Mouse (Mus musculus) monocyte, adult 5-6 weeks (primary cell): ENCODE results near the gene Spats2l. TPM values are rescaled to one million over a fixed set of nuclear protein-coding genes. Genes with fewer than 3 reads are reported as not detected.

Experiments used
- ATAC-seq: fragments of 153-309, 156-312 bp; replicated peaks from 2 replicates; pipeline ENCODE4 v1.8.0; 2017; ENCODE audit warnings: mild to moderate bottlenecking; ENCODE audit not compliant: low TSS enrichment, insufficient number of reproducible peaks, severe bottlenecking, poor library complexity, low FRiP score
- total RNA-seq: library from RNA; stranded (forward); fragments of 200-1000, 200-491, 200-594 nt; gene quantifications from 3 replicates; pipeline ENCODE4 v1.2.3, GENCODE M21; 2017

The Spats2l gene
- total RNA-seq = not detected in 3 replicates

DNA sequence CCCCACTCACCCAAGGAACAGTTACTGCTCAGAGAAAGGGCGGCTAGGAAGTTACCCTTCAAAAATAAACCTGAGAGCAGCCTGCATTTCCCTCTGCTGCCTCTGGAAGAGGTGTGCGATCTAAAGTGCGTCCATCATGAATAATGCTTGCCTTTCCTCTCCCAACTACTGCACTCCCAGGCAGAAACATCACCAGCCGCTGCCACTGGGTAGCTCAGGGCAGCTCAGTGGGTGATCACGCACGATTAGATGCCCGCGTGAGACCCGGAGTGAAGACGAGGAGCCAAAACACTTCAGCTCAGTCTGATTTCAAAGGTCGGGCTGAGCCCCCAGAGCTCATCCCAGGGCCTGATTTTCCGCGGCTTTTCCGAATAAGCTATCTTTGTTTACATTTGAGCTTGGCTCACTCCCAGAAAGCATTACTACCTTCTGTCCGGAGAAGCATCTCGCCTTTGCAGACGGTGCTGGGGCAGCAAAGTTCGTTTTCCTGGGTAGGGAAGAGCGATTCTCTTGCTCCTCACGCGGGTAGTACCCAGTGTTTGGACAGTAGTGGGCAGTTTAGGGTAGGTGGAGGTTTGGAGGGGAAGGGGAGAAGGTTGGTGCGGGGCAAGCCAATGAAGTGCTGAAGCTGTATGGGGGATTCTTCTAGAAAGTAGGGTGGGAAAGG, at the start of gene Spats2l:
TSS of gene Spats2l (plus strand) at position 162 of the 667 bp plus-strand sequence.
- ATAC-seq = no peak

DNA sequence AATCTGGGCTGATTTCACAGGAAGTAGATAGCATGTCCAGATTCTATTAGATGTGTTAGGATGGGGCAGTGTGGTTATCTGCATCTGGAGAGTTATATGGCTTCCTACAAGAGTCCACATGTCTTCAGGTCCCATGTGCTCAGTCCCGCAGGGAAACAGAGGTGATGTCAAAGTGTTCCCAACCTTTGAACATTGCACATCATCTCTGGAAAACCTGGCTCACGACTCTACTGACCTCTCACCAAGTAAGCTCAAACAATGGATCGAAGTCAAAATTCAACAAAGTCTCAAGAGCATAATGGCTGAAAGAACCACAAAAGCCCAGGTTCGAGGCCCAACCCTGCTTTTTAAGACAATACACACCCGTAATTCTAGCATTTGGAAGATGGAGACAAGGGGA, 48.7 kb upstream of the Spats2l start:
- ATAC-seq = no peak

DNA sequence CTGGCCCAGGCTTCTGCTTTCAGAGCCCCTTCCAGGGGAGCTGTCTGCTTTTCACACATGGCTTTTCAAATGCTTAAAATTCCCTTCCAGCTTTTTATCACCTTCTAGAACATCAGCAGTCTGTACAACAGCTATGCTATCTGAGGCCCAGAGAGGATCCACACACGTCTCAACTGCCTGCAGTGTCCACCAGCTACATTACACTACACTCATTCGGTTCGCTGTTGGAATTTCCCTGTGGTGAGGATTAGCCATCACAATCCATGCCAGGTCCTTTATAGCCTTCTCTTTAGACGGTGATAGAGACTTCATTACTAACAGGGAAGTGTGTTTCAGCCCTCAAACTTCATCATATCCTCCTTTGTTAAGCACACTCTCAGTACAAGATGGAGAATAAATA, 38.1 kb upstream of the Spats2l start:
- no peak for ATAC-seq

DNA sequence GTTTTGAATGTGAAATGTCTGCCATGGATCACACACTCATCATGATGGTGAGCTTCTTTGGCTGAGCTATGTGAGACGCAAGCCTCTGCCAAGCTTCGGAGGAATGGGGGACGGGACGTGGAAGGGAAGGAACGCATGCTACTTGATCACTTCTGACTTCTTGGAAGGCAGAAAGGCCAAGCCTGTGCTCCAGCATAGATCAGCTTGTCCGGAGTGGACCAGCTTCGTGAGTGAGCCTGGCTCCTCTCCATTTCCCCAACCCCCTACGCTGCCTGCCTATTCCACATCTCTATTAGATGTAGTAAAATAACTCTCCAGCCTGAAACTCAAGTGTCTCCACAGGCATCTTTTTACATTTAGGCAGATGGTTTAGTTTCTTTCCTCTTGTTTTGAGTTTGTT, 32.2 kb upstream of the Spats2l start:
- ATAC-seq = no peak

DNA sequence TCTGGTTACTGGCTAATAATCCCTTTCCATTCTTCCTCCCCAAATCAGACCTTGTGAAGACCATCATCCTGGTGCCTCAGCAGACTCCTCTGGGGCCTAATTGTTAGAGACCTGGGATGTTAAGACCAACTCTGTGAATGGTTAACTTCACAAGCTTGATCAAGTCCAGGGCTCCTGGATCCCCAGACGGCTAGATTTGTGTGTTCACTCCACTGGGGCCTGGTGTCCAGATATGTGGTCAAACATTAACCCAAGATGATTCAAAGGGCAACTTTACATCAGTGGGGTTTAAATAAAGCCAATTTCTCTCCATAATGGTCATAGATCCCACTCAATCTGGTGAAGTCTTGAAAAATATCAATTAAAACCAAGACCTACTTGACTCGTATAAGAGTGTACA, 31.7 kb upstream of the Spats2l start:
- ATAC-seq = no peak

DNA sequence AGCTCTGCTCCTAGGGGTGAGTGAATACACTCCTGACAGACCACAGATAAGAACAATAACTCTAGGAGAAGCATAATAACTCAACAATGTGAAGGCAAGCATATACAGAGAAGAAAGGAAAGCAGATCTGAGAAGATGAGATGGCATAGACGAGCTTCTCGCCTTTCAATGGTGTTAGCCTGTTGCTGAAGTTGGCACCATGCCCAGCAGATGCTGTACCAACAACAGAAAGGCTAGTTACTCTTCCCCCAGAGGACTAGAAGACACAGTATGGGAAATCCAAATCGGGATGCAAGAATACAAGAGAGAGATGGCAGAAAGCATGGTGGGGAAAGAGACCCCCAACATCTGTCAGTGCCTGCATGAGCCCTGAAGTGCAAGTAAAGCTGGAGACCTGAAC, 22.2 kb upstream of the Spats2l start:
- ATAC-seq = no peak

DNA sequence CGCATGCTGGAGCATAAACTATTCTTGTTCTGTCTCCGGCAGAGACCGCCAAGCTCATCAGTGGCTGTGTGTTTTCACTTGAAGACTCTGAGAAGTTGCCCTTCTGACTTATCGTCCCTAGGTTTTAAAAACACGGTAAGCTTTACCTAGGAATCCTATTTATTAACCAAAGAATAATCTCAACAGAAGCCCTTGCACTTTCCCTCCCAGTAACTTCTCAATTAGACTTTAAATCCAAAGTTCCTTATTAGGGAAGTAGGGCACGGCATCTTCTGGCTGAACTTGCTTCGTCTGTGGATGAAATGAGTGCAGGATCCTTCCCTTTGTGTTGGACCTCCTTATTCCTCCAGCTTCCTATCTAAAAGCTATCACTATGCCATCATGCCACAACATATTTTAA, 7.6 kb upstream of the Spats2l start:
- ATAC-seq = no peak

DNA sequence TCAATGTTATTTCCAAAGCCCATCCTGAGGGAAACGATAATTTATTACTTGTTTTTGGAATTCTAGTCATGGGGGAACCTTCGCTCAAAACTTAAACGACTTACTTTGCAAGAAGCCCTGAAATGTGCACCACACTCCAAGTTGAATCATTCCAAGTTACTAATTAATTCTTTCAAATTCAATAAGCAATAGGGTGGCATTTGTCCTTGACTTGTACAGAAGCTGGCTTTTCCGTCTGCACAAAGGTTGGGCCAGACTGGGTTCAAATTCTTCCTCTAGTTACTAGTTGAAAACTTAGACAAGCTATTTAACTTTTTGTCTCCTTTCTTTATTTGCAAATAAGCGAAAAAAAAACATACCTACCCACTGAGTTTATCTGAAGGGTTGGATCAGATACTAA, 636 bp upstream of the Spats2l start:
- ATAC-seq = no peak

DNA sequence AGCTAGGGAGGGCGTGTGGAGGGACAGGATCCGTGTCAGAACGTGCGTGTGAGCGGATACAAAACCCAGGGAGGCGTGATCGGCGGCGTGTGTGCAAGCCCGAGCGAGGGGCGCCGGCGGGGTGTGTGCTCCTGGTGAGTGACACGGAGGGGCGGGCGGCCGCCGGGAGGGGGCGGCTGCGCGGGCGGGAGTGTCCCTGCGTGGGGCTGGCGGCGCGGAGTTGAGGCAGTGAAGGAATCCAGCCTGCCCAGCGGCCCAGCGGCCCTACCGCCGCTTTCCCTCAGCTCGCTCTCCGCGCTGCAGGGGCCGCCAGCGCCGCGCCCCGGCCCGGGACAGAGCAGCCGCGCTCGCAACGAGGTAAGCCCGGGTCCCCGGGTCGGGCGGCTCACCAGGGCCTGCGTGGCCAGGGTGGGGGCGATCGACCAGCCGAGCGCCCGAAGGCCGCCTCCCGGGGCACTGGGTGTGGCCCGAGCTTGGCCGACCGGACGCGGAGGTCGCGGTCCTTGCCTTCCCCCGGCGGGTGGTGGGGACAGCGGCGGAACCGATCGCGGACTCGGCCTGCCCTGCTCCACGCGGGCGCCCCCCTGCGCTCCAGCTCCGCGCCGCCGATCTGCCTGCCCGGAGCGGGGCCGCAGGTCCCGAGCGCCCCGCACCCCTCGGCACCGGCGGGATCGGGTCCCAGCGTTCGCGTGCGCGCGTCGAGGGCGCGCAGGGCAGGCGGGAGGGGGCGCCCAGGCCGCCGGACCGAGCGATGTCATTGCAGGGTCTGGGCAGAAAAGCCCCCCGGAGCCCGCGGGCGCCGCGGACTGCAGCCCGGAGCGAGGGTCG, 920 bp downstream of the Spats2l start:
- ATAC-seq = no peak

DNA sequence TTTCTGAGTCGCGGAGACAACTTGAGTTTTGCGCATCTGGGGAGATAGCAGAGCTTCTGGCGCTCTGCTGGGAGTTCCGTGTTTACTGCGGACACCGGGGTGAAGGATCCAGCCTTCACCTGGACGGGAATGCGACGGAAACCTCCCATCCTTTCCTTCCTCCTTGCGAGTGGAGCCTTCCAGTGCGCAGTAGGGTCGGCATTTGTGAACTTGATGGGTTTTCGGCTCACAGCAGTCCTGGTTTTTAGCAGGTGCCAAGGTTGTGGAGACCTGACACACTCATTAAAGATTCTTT, 1.5 kb downstream of the Spats2l start:
- no peak for ATAC-seq

DNA sequence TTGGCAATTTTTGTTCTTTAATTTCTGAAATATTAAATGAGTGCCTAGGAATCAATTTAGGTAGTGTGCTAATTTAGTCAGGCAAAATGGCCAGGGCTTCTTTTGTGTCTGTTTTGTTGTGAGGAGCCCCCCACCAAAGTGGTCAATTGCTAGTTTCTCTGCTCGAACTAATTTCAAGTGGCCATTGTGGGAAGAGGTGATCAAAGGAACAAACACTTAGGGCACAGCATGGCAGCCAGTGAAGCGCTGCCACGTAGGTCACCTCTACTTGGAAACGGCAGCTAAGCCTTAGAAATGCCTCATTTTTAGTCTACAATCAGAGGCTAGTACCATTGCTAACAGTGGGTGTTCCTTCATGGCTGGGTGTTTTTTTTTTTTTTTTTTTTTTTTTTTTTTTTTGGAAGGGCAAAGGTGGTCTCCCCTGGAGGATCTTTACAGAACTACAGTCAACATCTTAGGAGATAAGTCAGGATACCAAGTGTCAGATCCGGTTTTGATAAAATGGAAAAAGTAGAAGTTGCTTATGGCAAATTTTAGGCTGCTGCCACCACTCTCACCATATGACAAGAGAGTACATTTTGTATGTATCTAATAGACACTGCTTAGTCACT, 2.8 kb downstream of the Spats2l start:
- no peak for ATAC-seq

DNA sequence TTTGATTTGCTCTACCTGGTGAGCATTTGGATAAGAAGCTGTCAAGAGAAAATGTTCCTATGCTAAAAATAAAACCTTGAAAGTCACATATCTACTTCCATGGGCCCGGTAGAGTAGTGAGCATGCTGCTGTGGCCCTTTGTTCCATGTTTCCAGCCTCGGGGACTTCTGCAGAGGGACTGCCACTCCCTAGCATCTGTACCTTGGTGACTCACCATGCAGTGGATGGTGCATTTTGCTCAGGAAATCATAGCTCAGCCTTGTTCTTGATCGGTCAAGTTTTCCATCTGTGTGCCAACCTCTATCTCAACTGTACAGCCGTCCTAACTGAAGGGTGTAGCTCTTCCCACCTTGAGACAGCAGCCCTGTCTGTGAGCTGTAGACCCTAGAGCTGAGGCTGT, 10.3 kb downstream of the Spats2l start:
- no peak for ATAC-seq

DNA sequence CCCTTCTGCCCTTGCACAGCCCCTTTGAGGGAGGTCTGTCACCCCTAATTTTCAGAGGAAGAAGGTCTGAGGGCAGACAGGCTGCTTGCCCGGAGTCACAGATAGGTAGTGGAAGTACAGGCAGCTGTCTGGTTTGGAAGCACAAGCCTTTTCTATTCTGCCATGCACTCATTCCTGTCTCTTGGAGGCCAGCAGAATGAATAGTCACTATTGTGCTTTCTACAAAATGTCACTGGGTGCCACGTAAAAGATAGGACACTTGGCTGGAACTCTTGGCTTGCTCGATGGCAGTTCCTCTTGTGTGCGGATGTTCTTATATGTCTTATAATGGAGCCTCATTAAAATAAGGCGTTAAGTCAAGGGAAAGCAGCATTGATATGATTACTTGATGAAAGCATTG, 15.9 kb downstream of the Spats2l start:
- ATAC-seq = no peak

DNA sequence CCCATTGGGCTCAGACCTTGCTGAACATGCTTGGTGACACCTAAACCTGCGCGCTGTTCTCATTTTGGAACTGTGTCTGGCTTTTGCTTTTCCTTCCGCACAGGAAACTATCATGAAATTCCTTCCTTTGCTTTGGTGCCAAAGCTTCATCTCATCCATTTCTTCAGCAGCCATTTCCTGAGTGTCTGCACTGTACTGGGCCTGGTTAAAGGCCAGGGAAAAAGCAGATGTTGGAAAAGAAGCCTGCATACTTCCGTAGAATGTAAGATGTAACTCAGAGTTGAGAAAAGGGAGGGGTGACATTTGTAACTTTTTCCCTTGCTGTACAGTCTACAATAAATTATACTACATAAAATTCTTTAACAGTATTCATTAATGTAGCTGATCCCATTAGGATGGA, 18.2 kb downstream of the Spats2l start:
- no peak for ATAC-seq

DNA sequence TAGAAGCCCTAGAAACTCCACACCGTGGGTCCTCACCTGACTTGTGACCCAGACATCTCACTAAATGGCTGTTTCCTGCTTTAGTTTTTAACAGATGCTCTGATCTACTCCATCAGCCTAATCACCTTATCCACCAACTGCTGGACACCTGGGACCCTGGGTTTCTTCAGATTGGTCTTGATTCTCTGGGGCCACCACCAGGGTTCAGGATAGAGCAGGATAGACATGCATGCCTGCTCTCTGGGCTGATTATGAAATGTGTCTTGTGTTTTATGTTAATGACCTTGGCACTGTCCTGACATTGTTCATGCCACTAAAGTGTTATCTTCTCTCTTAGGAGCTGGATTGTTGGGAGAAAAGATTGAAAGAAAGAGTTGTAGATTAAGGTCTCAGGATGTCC, 21.9 kb downstream of the Spats2l start:
- ATAC-seq = no peak

DNA sequence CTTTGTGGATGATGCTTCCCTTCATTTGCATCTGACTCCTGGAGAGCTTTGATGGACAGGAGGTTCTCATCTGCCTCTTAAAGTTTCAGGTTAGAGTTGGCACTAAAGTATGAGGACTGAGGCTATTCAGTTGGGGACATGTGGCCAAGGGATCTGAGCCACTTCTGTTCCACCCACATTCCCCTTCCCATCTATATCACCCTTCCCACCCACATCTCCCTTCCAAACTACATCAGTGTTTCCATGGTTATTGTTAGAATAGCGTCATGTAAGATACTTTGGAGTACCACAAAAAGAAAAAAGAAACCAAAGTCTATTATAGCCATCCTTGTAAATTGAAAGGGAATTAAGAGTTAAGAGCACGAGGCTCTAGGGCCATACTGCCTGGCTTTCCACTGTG, 25.4 kb downstream of the Spats2l start:
- ATAC-seq = no peak

DNA sequence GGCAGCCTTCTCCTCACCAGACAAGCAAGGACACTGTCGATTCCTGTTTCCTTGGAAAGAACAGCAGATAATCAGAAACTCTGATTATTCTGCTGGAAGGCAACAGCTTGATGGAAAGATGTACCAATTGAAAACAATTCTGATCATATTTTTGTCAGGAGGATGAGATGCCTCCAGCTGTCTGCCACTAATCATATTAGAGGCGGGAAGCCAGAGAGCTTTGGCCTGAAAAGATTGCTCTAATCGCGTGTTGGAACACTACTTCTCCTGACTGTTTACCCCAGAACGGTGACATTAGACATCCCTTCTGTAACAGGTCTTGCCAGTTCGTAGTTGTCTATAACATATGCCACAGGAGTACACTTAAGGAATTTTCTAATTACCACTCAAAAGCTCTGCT, 26.9 kb downstream of the Spats2l start:
- no peak for ATAC-seq

DNA sequence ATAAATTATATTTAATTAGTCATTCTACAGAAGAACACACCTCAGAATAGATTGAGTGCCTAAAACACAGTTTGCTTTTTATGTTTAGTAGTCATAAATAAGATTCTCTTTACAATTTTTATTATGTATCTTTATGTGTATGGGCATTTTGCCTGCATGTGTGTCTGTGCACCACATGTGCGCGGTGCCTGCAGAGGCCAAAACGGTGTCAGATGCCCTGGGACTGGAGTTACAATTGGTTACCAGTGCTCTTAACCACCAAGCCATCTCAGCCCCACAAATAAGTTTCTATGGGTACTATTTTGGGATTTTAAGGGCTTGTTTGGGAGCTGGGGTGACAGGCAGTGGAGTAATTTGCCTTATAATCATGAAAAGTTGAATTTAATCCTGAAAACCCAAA, 32.2 kb downstream of the Spats2l start:
- ATAC-seq = no peak

DNA sequence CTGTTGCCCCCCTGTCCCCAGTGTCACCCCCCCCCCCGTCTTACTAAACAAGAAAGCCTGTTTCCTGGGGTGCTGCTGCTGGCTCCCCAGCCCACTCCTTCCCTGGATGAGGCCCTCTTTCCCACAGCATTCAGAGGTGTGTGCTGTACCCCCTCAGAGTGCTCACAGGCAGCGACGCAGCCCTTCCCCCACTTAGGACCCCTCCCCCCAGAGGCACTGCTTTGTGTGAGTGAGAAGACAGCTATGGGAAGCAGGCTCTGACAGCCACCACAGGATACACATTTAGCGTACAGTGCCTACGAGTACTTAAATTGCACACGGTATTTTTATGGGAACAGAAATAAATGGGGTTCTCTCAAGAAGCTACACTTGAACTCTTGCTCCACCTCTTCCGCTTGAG, 33.9 kb downstream of the Spats2l start:
- no peak for ATAC-seq

DNA sequence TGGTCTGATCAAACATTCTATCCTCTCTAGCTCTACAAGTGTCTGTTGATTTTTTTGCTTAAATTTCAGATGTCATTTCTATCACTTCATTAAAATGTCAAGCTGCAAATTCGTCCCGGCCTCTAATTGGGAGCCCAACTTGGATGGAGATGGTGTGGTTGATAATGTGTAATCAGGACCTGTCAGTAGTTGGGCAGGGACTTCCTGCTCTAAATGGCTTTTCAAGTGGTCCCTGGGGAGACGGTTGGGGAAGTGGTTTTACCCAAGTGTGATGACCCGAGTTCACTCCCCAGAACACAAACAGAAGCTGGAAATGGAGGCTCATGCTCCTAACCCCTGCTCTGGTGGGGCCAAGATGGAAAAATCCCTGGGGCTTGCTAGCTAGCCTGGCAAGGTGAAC, 36.3 kb downstream of the Spats2l start:
- no peak for ATAC-seq
